Comparison of ENCODE assay signal across 12 mouse cellular contexts in the genomic region with DNA sequence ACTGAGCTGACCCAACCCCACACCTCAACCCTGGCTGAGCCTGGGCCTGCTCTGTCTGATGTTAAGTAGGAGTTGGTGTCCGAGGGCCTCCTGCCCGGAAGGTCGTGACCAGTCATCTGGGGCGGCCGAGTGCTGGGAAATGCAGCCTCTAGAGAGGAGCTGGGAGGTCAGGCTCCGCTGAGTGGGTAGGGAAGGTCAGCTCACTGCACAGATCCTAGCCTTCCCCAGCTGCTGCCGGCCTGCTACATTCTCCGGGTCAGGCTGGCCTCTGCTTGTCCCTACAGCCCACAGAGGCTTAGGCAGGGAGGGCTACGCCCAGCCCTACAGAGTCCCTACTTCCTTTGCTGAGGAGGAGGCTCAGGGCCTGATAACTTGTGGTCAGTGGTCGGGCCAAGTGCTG. TPM values are rescaled to one million over a fixed set of nuclear protein-coding genes. Genes with fewer than 3 reads are reported as not detected.
A peak's percentile ranks its signal among the peaks of the same experiment; 100 is the strongest.
DNase-seq lines count a peak whose midpoint lies in the region; ATAC-seq lines count a peak whose summit lies in the region.
"Had no signal": no experiment of that assay in that cellular context is flagged by ENCODE, and none has a peak within 500 bp of the region (broad histone marks: within the 10 kb centered on the region; RNA-seq: fewer than 3 reads in every experiment).

No protein-coding gene starts in this region.

- H3K4me2 ChIP-seq in heart, embryonic 13.5 days = no peak overlapping the region
- H3K4me2 ChIP-seq in midbrain, embryonic 13.5 days (replicated peaks) = no peak overlapping the region

- no peaks in the 10 kb centered on the region for H3K27me3 ChIP-seq in heart, embryonic 13.5 days (replicated peaks)
- H3K27me3 ChIP-seq in midbrain, embryonic 10.5 days (ENCODE audit: low read depth, poor library complexity, severe bottlenecking) = peaks cover 41% of the 10 kb centered on the region
- H3K27me3 ChIP-seq in midbrain, embryonic 13.5 days = peaks cover 24% of the 10 kb centered on the region

- H3K4me3 ChIP-seq in heart, embryonic 13.5 days = no peak overlapping the region
- H3K4me3 ChIP-seq in midbrain, embryonic 10.5 days = no peak overlapping the region
- H3K4me3 ChIP-seq in midbrain, embryonic 13.5 days (replicated peaks) = no peak overlapping the region

- no peaks in the 10 kb centered on the region for H3K9me3 ChIP-seq in heart, embryonic 13.5 days
- H3K9me3 ChIP-seq in midbrain, embryonic 10.5 days (replicated peaks) = no peaks in the 10 kb centered on the region
- no peaks in the 10 kb centered on the region for H3K9me3 ChIP-seq in midbrain, embryonic 13.5 days

- no peak for DNase-seq in heart, postnatal 14 days
- DNase-seq in midbrain, embryonic 10.5 days (ENCODE audit: low spot score) = peak; percentile 19
- DNase-seq in kidney, postnatal 14 days = peak; percentile 50
- DNase-seq in layer of hippocampus, postnatal 36 days = no peak
- DNase-seq: adrenal gland, postnatal 25 days; cerebellum, adult 9-10 months; thymus, postnatal 36 days had no signal

- ATAC-seq in heart, embryonic 13.5 days (ENCODE audit: extremely low read depth, insufficient number of reproducible peaks, low FRiP score, low TSS enrichment) = no peak
- ATAC-seq in midbrain, embryonic 13.5 days = no peak
- no peak for ATAC-seq in cerebellum, adult (ENCODE audit: insufficient number of reproducible peaks, low FRiP score, low TSS enrichment)
- ATAC-seq in monocyte, adult 5-6 weeks (replicated peaks; ENCODE audit: insufficient number of reproducible peaks, low FRiP score, low TSS enrichment, poor library complexity, severe bottlenecking) = no peak

- WGBS in heart, embryonic 13.5 days = 41% methylated on average over 10 of the region's 10 CpGs
- 43% methylated on average over 10 of the region's 10 CpGs for WGBS in midbrain, embryonic 10.5 days
- 44% methylated on average over 10 of the region's 10 CpGs for WGBS in midbrain, embryonic 13.5 days

- peaks cover 46% of the 10 kb centered on the region for H3K4me1 ChIP-seq in heart, embryonic 13.5 days
- H3K4me1 ChIP-seq in midbrain, embryonic 10.5 days = peaks cover 41% of the 10 kb centered on the region
- H3K4me1 ChIP-seq in midbrain, embryonic 13.5 days (replicated peaks) = peaks cover 12% of the 10 kb centered on the region

- peak overlapping the region; percentile 84; the same call in 1 of the 2 replicates for H3K27ac ChIP-seq in heart, embryonic 13.5 days (replicated peaks)
- peak overlapping the region; percentile 65; the same call in 1 of the 2 replicates for H3K27ac ChIP-seq in midbrain, embryonic 10.5 days (replicated peaks)
- no peak overlapping the region for H3K27ac ChIP-seq in midbrain, embryonic 13.5 days
- H3K27ac ChIP-seq: macrophage had no signal

- peak overlapping the region; percentile 81 for H3K9ac ChIP-seq in heart, embryonic 13.5 days
- no peak overlapping the region for H3K9ac ChIP-seq in midbrain, embryonic 13.5 days (replicated peaks)

- intact Hi-C loops in heart, postnatal 14 days (cut with DNase I) = loop anchor here (5.0 kb wide), 1 partner anchor 64 kb away; a partner anchor contains a TSS

- H3K36me3 ChIP-seq in heart, embryonic 13.5 days = no peaks in the 10 kb centered on the region
- no peaks in the 10 kb centered on the region for H3K36me3 ChIP-seq in midbrain, embryonic 10.5 days
- H3K36me3 ChIP-seq in midbrain, embryonic 13.5 days = no peaks in the 10 kb centered on the region

RNA-seq across cellular contexts. Expression of a gene that starts 22.3 kb away (rescaled TPM):
- 248 and 278 TPM in 2 replicates for polyA plus RNA-seq in heart, embryonic 13.5 days (2015; fragmentation: Nextera tagmentation; extraction: Ambion mirVana)
- total RNA-seq in heart, postnatal 14 days (2021) = 100 to 1,000 TPM; 234 to 248 TPM
- 285 and 291 TPM in 2 replicates for polyA plus RNA-seq in midbrain, embryonic 10.5 days (2016; fragmentation: Nextera tagmentation; extraction: Ambion mirVana)
- polyA plus RNA-seq in midbrain, embryonic 13.5 days (2015; fragmentation: Nextera tagmentation; extraction: Ambion mirVana) = 227 and 234 TPM in 2 replicates
- 100 to 1,000 TPM; 125 to 135 TPM for total RNA-seq in layer of hippocampus, postnatal 36 days (2021)
- total RNA-seq in monocyte, adult 5-6 weeks (2017) = 27.0 to 38.4 TPM (median 33.9 TPM) in 3 replicates

RNA-seq across cellular contexts. Expression of a gene that starts 50.0 kb away (rescaled TPM):
- polyA plus RNA-seq in heart, embryonic 13.5 days (2015; fragmentation: Nextera tagmentation; extraction: Ambion mirVana) = 1.0 and 1.1 TPM in 2 replicates
- under 1 TPM; 0.41 to 0.59 TPM for total RNA-seq in heart, postnatal 14 days (2021)
- 6.4 and 6.5 TPM in 2 replicates for polyA plus RNA-seq in midbrain, embryonic 10.5 days (2016; fragmentation: Nextera tagmentation; extraction: Ambion mirVana)
- polyA plus RNA-seq in midbrain, embryonic 13.5 days (2015; fragmentation: Nextera tagmentation; extraction: Ambion mirVana) = 6.9 and 8.1 TPM in 2 replicates
- total RNA-seq in layer of hippocampus, postnatal 36 days (2021) = 10 to 100 TPM; 10.5 to 11.8 TPM
- total RNA-seq in monocyte, adult 5-6 weeks (2017) = 4.6 to 5.4 TPM (median 5.1 TPM) in 3 replicates

Comparison
In these comparisons a context has a peak if more than half of its experiments do, and no peak if none do; other contexts are left out.
1. DNase-seq: peak in midbrain, embryonic 10.5 days (single experiment) and kidney, postnatal 14 days (single experiment); none in heart, postnatal 14 days (0 of 2) and layer of hippocampus, postnatal 36 days (0 of 2).